Mouse (Mus musculus) heart, adult 10 weeks (tissue): Measurements from ENCODE around the gene Prpf6. TPM values are rescaled to one million over a fixed set of nuclear protein-coding genes. Genes with fewer than 3 reads are reported as not detected.

Source experiments
- polyA plus RNA-seq: library from polyadenylated mRNA; stranded (reverse); fragments of 350-450 nt; fragmentation: Illumina TruSeq; extraction: RNeasy Lipid Tissue Mini Kit (QIAGEN cat#74804); gene quantifications from one replicate; pipeline ENCODE4 v1.2.3, GENCODE M21; 2014; ENCODE audit warnings: low read depth, low replicate concordance

Prpf6 gene
- polyA plus RNA-seq = 35.9 TPM

GRCm38 (mm10) chr2:181591528-181592085 is at the start of gene Prpf6:
Gene Prpf6, plus strand, starts transcription at chr2:181591868.

DNA sequence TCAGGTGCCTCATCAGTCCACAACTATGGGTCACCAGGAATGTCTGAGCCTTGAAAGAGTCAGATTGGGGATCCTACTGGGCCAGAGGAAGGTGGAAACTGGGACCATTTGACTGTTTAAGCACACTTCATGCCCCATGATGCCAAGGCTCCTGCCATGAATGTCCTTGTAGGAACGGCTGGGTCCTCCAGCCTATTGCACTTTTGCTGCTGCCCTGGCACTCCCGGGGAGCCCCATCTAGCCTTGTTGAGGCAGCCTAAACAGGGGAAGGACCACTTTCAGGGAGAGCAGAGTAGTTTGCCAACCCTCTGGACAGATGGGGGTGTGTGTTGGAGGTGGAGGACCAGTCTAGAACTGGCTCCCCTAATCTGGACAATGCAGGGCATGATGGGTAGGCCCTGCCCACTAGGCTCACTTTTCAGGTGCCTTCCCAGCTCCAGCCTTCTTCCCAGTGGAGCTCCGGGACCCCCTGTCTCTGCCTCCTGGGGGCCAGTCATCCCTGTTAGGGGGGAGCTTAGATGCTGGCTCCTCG is 7.2 kb upstream of the Prpf6 start, which contains the start of gene Uckl1:
Gene Uckl1, minus strand, starts transcription at position 482 of the 532 bp plus-strand sequence.

DNA sequence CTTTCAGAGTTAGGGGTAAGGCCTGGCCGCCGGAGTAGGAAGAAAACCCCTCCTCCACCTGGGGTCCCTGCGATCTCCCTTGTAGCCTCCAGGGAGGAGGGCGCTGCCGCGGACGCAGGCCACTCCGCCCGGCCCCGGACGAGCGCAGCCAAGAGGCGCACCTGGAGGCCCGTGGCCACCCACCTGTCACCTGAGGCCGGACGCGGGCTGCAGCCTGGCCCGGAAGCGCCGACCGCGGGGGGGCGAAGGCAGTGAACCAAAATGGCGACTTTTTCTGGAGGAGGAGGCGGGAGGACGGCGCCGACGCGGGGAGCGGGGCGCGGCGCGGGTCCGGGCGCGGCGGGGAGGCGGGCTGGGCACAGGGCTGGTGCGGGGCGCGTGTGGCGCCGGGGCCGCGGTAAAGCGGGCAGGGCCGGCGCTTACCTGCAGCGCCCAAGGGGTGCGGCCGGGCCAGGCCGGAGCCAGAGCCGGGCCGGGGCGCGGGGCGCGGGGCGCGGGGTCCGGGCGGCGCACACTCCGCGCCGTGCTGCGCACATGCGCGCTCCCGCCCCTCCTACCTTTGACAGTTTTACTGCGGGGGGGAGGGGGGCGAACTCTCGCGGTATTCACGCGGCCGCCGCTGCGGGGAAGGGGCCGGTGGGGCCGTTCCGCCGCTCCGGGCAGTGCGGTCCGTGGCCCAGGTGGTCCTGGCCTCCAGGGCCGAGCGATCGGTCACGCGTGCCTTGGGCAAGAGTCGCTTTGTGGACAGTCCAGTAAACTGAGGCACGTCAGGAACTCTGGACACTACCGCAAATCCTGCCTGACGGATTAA is 768 bp downstream of the Prpf6 start, which contains the start of gene Zfp512b:
Gene Zfp512b, minus strand, starts transcription at position 573 of the 811 bp plus-strand sequence.

GRCm38 (mm10) chr2:181598454-181599351 is 7.0 kb downstream of the Prpf6 start, which contains the start of gene Samd10:
Gene Samd10, minus strand, starts transcription at chr2:181599212.

DNA sequence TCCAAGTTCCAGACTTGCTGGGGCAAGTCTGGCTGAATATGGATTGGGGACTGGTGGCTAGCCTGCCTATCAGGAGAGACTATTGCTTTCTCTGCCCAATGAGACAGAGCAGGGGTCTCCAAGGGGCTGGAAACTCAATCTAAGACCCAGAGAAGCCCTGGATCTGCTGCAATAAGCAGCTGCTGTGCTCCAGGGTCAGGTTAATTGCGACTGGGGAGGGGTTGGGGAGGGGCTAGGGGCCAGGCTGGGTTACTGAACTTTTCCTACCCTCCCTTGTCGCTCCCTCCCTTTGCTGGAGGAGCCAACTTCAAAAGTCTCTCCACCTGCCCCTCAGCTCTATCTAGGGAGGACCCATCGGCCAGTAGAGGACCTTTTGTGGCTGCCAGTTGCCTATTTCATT is 65.1 kb downstream of the Prpf6 start, which contains the start of gene Gm29797:
Gene Gm29797, plus strand, starts transcription at position 301 of the 400 bp plus-strand sequence.

GRCm38 (mm10) chr2:181671326-181671725 is 79.7 kb downstream of the Prpf6 start, which contains the start of gene Sox18:
Gene Sox18, minus strand, starts transcription at chr2:181671640.

GRCm38 (mm10) chr2:181679951-181680715 is 88.5 kb downstream of the Prpf6 start, which contains the start of gene Tcea2:
Gene Tcea2, plus strand, starts transcription at chr2:181680310.

GRCm38 (mm10) chr2:181693339-181694280 is 101.9 kb downstream of the Prpf6 start, which contains the start of gene Rgs19:
Gene Rgs19, minus strand, starts transcription at chr2:181693977.

DNA sequence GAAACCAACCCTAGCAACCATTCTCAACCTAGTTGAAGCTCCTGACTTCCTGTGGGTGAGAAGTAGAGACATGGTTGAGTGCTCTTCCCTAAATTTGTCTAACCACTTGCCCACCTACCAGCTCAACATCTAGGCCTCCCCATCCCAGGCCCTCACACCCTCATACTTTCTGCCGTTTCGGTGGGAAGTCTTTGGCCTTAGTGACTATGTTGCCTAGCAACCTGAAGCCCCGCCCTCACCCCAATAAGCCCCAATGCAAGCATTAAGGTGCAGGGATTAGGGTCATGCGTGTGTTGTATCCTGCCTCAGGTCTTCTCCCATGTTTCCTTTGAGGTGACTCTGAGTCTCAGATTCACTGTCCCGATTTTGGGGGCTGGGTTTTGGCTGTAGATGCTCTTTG is 106.6 kb downstream of the Prpf6 start, which contains the start of gene Lkaaear1:
Gene Lkaaear1, minus strand, starts transcription at position 202 of the 400 bp plus-strand sequence.

Other genes starting within 250 kb of the Prpf6 start
- gene Zgpat, start 226.9 kb upstream of the Prpf6 start, polyA plus RNA-seq = 30.1 TPM
- 76.5 TPM for gene Arfrp1, start 226.5 kb upstream of the Prpf6 start, polyA plus RNA-seq
- 17.5 TPM for gene Lime1, start 211.8 kb upstream of the Prpf6 start, polyA plus RNA-seq
- gene Zbtb46, start 132.4 kb upstream of the Prpf6 start, polyA plus RNA-seq = 9.7 TPM
- not detected for gene Abhd16b, start 98.7 kb upstream of the Prpf6 start, polyA plus RNA-seq
- 96.1 TPM for gene Tpd52l2, start 94.7 kb upstream of the Prpf6 start, polyA plus RNA-seq
- 41.6 TPM for gene Dnajc5, start 71.4 kb upstream of the Prpf6 start, polyA plus RNA-seq
- 56.3 TPM for gene Uckl1, start 7.0 kb upstream of the Prpf6 start, polyA plus RNA-seq
- gene Zfp512b, start 935 bp downstream of the Prpf6 start, polyA plus RNA-seq = 17.6 TPM
- 3.9 TPM for gene Samd10, start 7.3 kb downstream of the Prpf6 start, polyA plus RNA-seq
- not detected for gene Gm29797, start 65.2 kb downstream of the Prpf6 start, polyA plus RNA-seq
- 45.6 TPM for gene Sox18, start 79.8 kb downstream of the Prpf6 start, polyA plus RNA-seq
- 10.2 TPM for gene Tcea2, start 88.4 kb downstream of the Prpf6 start, polyA plus RNA-seq
- 11.6 TPM for gene Rgs19, start 102.1 kb downstream of the Prpf6 start, polyA plus RNA-seq
- gene Lkaaear1, start 106.6 kb downstream of the Prpf6 start, polyA plus RNA-seq = not detected
- not detected for gene Oprl1, start 123.1 kb downstream of the Prpf6 start, polyA plus RNA-seq
- not detected for gene Myt1, start 171.5 kb downstream of the Prpf6 start, polyA plus RNA-seq
- gene Pcmtd2, start 246.0 kb downstream of the Prpf6 start, polyA plus RNA-seq = 50.8 TPM